Mouse (Mus musculus) hindbrain, embryonic 16.5 days (tissue): Measurements from ENCODE around the gene Mansc4. TPM values are rescaled to one million over a fixed set of nuclear protein-coding genes. Genes with fewer than 3 reads are reported as not detected.

Experiments used
- ATAC-seq: fragments of 200-750 bp; cut with Nextera tagmentation; 2 replicates; pipeline ENCODE4 v1.8.0; 2017; ENCODE audit warnings: moderate TSS enrichment, moderate library complexity
- H3K27ac ChIP-seq: fragments of 300-500 bp; sonication (generic); 2 replicates; pipeline ENCODE4 v1.5.1; 2014; ENCODE audit warnings: low read depth, mild to moderate bottlenecking, control low read depth, low read length, moderate library complexity
- H3K27me3 ChIP-seq: fragments of 300-500 bp; sonication (generic); replicated peaks from 2 replicates; pipeline ENCODE4 v1.6.1; 2014; ENCODE audit warnings: low read length; ENCODE audit not compliant: control insufficient read depth, insufficient read depth
- H3K36me3 ChIP-seq: fragments of 300-500 bp; sonication (generic); 2 replicates; pipeline ENCODE4 v1.6.1; 2014; ENCODE audit warnings: mild to moderate bottlenecking, low read length, moderate library complexity, mixed read lengths; ENCODE audit not compliant: control insufficient read depth, insufficient read depth
- H3K4me1 ChIP-seq: fragments of 300-500 bp; sonication (generic); 2 replicates; pipeline ENCODE4 v1.6.1; 2014; ENCODE audit warnings: low read depth, low read length; ENCODE audit not compliant: control insufficient read depth, insufficient read depth
- H3K4me2 ChIP-seq: fragments of 300-500 bp; sonication (generic); 2 replicates; pipeline ENCODE4 v1.6.1; 2014; ENCODE audit warnings: mild to moderate bottlenecking, low read length, control low read depth, moderate library complexity
- H3K4me3 ChIP-seq: fragments of 300-500 bp; sonication (generic); 2 replicates; pipeline ENCODE4 v1.5.1; 2014; ENCODE audit warnings: mild to moderate bottlenecking, low read length, control low read depth, moderate library complexity
- H3K9ac ChIP-seq: fragments of 300-500 bp; sonication (generic); 2 replicates; pipeline ENCODE4 v1.6.1; 2014; ENCODE audit warnings: low read depth, mild to moderate bottlenecking, control low read depth, low read length, moderate library complexity
- H3K9me3 ChIP-seq: fragments of 300-500 bp; sonication (generic); 2 replicates; pipeline ENCODE4 v1.6.1; 2014; ENCODE audit warnings: mild to moderate bottlenecking, low read length, moderate library complexity; ENCODE audit not compliant: control insufficient read depth
- WGBS: fragments of 180-500 bp; shearing (Covaris S2); extraction: QIAGEN DNeasy Blood & Tissue Kit; methylation state at CpG from one replicate; pipeline ENCODE4 v1.1.7; 2014; 5-methylcytosine and 5-hydroxymethylcytosine counted together
- polyA plus RNA-seq: library from polyadenylated mRNA; unstranded; fragments of >200 nt; fragmentation: Nextera tagmentation; extraction: Ambion mirVana; gene quantifications from 2 replicates; pipeline ENCODE4 v1.2.1, GENCODE M21; 2015

Gene Mansc4
- polyA plus RNA-seq, 1 experiment from 2014 or later: 0.81 TPM

GRCm38 (mm10) chr6:147062694-147063093, 24.1 kb downstream of the Mansc4 start:
- Histone ChIP-seq H3K36me3 (peaks cover 16% of the 10 kb centered on the region), H3K4me2 (no peak overlapping the region), H3K4me3 (no peak overlapping the region), H3K4me1 (no peaks in the 10 kb centered on the region), H3K27ac (no peak overlapping the region), H3K27me3 (no peaks in the 10 kb centered on the region), H3K9ac (no peak overlapping the region), H3K9me3 (no peaks in the 10 kb centered on the region)
- 88% methylated on average over 7 of the region's 7 CpGs for WGBS
- ATAC-seq: no peak

- Histone ChIP-seq H3K9me3 (no peaks in the 10 kb centered on the region), H3K4me1 (no peaks in the 10 kb centered on the region), H3K36me3 (peaks cover 10% of the 10 kb centered on the region; the same call in 1 of the 2 replicates), H3K27me3 (no peaks in the 10 kb centered on the region), H3K4me2 (no peak overlapping the region), H3K9ac (no peak overlapping the region), H3K27ac (no peak overlapping the region), H3K4me3 (no peak overlapping the region)
- no peak for ATAC-seq
- 57% methylated on average over 7 of the region's 7 CpGs for WGBS
Observed at GRCm38 (mm10) chr6:147062034-147062433, 24.8 kb downstream of the Mansc4 start.

GRCm38 (mm10) chr6:147061630-147062029, 25.2 kb downstream of the Mansc4 start:
- no peak overlapping the region for H3K27ac ChIP-seq
- no peaks in the 10 kb centered on the region for H3K4me1 ChIP-seq
- 0 out of 2 replicates have a peak, but pooled peaks cover 7% of the 10 kb centered on the region for H3K36me3 ChIP-seq
- ATAC-seq: peak; percentile 76; the same call in 1 of the 2 replicates
- 73% methylated on average over 9 of the region's 9 CpGs for WGBS
- H3K9ac ChIP-seq: no peak overlapping the region
- no peaks in the 10 kb centered on the region for H3K27me3 ChIP-seq
- no peak overlapping the region for H3K4me3 ChIP-seq
- no peaks in the 10 kb centered on the region for H3K9me3 ChIP-seq
- no peak overlapping the region for H3K4me2 ChIP-seq

- Histone ChIP-seq H3K36me3 (0 out of 2 replicates have a peak, but pooled peaks cover 7% of the 10 kb centered on the region), H3K9ac (no peak overlapping the region), H3K4me1 (no peaks in the 10 kb centered on the region), H3K4me2 (no peak overlapping the region), H3K27ac (no peak overlapping the region), H3K9me3 (no peaks in the 10 kb centered on the region), H3K27me3 (no peaks in the 10 kb centered on the region), H3K4me3 (no peak overlapping the region)
- no peak for ATAC-seq
- WGBS: 71% methylated on average over 7 of the region's 7 CpGs
Observed at GRCm38 (mm10) chr6:147059326-147059725, 27.5 kb downstream of the Mansc4 start.

- Histone ChIP-seq H3K27me3 (no peaks in the 10 kb centered on the region), H3K9me3 (no peaks in the 10 kb centered on the region), H3K4me3 (no peak overlapping the region), H3K9ac (no peak overlapping the region), H3K4me1 (no peaks in the 10 kb centered on the region), H3K36me3 (0 out of 2 replicates have a peak, but pooled peaks cover 8% of the 10 kb centered on the region), H3K27ac (no peak overlapping the region), H3K4me2 (no peak overlapping the region)
- 93% methylated on average over 10 of the region's 10 CpGs for WGBS
- ATAC-seq: no peak
Observed at GRCm38 (mm10) chr6:147055374-147055977, 31.4 kb downstream of the Mansc4 start.

GRCm38 (mm10) chr6:147053785-147054646, 32.8 kb downstream of the Mansc4 start:
- no peaks in the 10 kb centered on the region for H3K9me3 ChIP-seq
- H3K36me3 ChIP-seq: peaks cover 14% of the 10 kb centered on the region
- no peak overlapping the region for H3K4me3 ChIP-seq
- no peaks in the 10 kb centered on the region for H3K4me1 ChIP-seq
- 86% methylated on average over 19 of the region's 19 CpGs for WGBS
- no peak overlapping the region for H3K27ac ChIP-seq
- no peaks in the 10 kb centered on the region for H3K27me3 ChIP-seq
- no peak overlapping the region for H3K4me2 ChIP-seq
- no peak for ATAC-seq
- no peak overlapping the region for H3K9ac ChIP-seq

GRCm38 (mm10) chr6:147052440-147052839, 34.4 kb downstream of the Mansc4 start:
- H3K4me3 ChIP-seq: no peak overlapping the region
- no peaks in the 10 kb centered on the region for H3K4me1 ChIP-seq
- ATAC-seq: no peak
- H3K4me2 ChIP-seq: no peak overlapping the region
- peaks cover 16% of the 10 kb centered on the region for H3K36me3 ChIP-seq
- H3K9ac ChIP-seq: no peak overlapping the region
- no peaks in the 10 kb centered on the region for H3K9me3 ChIP-seq
- WGBS: 97% methylated on average over 9 of the region's 9 CpGs
- H3K27ac ChIP-seq: no peak overlapping the region
- no peaks in the 10 kb centered on the region for H3K27me3 ChIP-seq

- Histone ChIP-seq H3K4me3 (no peak overlapping the region), H3K36me3 (peaks cover 16% of the 10 kb centered on the region)
Observed at GRCm38 (mm10) chr6:147051666-147052065, 35.2 kb downstream of the Mansc4 start.

GRCm38 (mm10) chr6:147049239-147049805, 37.5 kb downstream of the Mansc4 start:
- peaks cover 14% of the 10 kb centered on the region for H3K36me3 ChIP-seq
- no peaks in the 10 kb centered on the region for H3K4me1 ChIP-seq
- H3K27me3 ChIP-seq: no peaks in the 10 kb centered on the region
- H3K27ac ChIP-seq: no peak overlapping the region
- no peak overlapping the region for H3K9ac ChIP-seq
- H3K4me2 ChIP-seq: no peak overlapping the region
- no peaks in the 10 kb centered on the region for H3K9me3 ChIP-seq
- WGBS: 96% methylated on average over 13 of the region's 13 CpGs
- H3K4me3 ChIP-seq: no peak overlapping the region
- no peak for ATAC-seq

More at GRCm38 (mm10) chr6:147051666-147052065, 35.2 kb downstream of the Mansc4 start:
- H3K27ac ChIP-seq: no peak overlapping the region
- H3K4me1 ChIP-seq: no peaks in the 10 kb centered on the region
- H3K27me3 ChIP-seq: no peaks in the 10 kb centered on the region
- 97% methylated on average over 8 of the region's 8 CpGs for WGBS
- no peak overlapping the region for H3K9ac ChIP-seq
- no peaks in the 10 kb centered on the region for H3K9me3 ChIP-seq
- no peak for ATAC-seq
- H3K4me2 ChIP-seq: no peak overlapping the region
